ENCODE assay signal across 20 mouse cellular contexts in the genomic region with DNA sequence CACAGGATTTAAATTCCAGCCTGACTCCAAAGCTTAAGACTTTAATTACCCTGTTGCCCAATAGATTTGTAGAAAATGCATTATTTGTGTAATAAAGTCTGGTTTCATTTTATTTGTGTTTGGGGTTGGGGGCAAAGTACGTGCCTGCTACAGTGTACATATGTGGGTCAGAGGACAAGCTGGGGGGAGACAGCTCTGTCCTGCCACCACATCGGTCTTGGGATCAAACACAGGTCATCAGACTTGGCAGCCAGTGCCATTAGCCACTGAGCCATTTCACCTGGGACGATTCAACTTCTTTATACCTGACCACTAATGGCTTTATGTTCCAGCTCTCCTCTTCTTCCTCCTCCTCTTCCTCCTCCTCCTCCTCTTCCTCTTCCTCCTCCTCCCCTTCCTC.
DNase-seq lines count a peak whose midpoint lies in the region; ATAC-seq and TF ChIP-seq lines count a peak whose summit lies in the region.
"Had no signal": no experiment of that assay in that cellular context is flagged by ENCODE, and none has a peak within 500 bp of the region (broad histone marks: within the 10 kb centered on the region; RNA-seq: fewer than 3 reads in every experiment).

No protein-coding gene starts in this region.

- TF ChIP-seq CTCF in kidney, adult 2 months (conservative IDR thresholded peaks at IDR 0.05; ENCODE audit: insufficient read depth, insufficient read length, low read depth, low read length) = no peak
- TF ChIP-seq CTCF in liver, postnatal 0 days (IDR thresholded peaks at IDR 0.05; ENCODE audit: low read depth) = no peak

- ATAC-seq in liver, embryonic 11.5 days (replicated peaks; ENCODE audit: low FRiP score) = peak; percentile 66
- peak; percentile 71; the same call in 1 of the 2 replicates for ATAC-seq in liver, embryonic 13.5 days (ENCODE audit: low read depth)
- peak; percentile 53; the same call in 1 of the 2 replicates for ATAC-seq in liver, postnatal 0 days
- ATAC-seq: forebrain, embryonic 14.5 days; hindbrain, embryonic 16.5 days had no signal

- no peak overlapping the region for H3K4me2 ChIP-seq in liver, embryonic 11.5 days
- no peak overlapping the region for H3K4me2 ChIP-seq in liver, embryonic 13.5 days
- no peak overlapping the region for H3K4me2 ChIP-seq in liver, postnatal 0 days (ENCODE audit: low read depth, low read length)
- H3K4me2 ChIP-seq: embryonic facial prominence, embryonic 15.5 days; heart, embryonic 13.5 days had no signal

- peaks cover 17% of the 10 kb centered on the region for H3K4me1 ChIP-seq in kidney, adult 2 months (ENCODE audit: control insufficient read depth, insufficient read depth, low read length)
- no peaks in the 10 kb centered on the region for H3K4me1 ChIP-seq in liver, embryonic 11.5 days (replicated peaks; ENCODE audit: control insufficient read depth, insufficient read depth, low read length)
- H3K4me1 ChIP-seq in liver, embryonic 13.5 days (replicated peaks) = no peaks in the 10 kb centered on the region
- H3K4me1 ChIP-seq in liver, postnatal 0 days (ENCODE audit: insufficient read depth) = no peaks in the 10 kb centered on the region
- H3K4me1 ChIP-seq: embryonic facial prominence, embryonic 15.5 days; heart, embryonic 13.5 days had no signal

- TF ChIP-seq EP300 in liver, postnatal 0 days (IDR thresholded peaks at IDR 0.05; ENCODE audit: low read depth) = no peak

- 47% methylated on average over 3 of the region's 3 CpGs for WGBS in kidney, adult 2 months
- WGBS in liver, embryonic 11.5 days = 75% methylated on average over 3 of the region's 3 CpGs
- 61% methylated on average over 3 of the region's 3 CpGs for WGBS in liver, embryonic 13.5 days (ENCODE audit: insufficient replicate concordance)
- WGBS in liver, postnatal 0 days (ENCODE audit: insufficient replicate concordance) = 60% methylated on average over 3 of the region's 3 CpGs

- no peaks in the 10 kb centered on the region for H3K27me3 ChIP-seq in kidney, adult 2 months (replicated peaks; ENCODE audit: control insufficient read depth, insufficient read depth, low read length)
- no peaks in the 10 kb centered on the region for H3K27me3 ChIP-seq in liver, embryonic 11.5 days (replicated peaks; ENCODE audit: control insufficient read depth, insufficient read depth, low read length)
- H3K27me3 ChIP-seq in liver, embryonic 13.5 days = no peaks in the 10 kb centered on the region
- H3K27me3 ChIP-seq in liver, postnatal 0 days (ENCODE audit: insufficient read depth, low read length) = no peaks in the 10 kb centered on the region
- H3K27me3 ChIP-seq: CH12.LX; embryonic facial prominence, embryonic 15.5 days; heart, embryonic 13.5 days had no signal

- no peak overlapping the region for H3K4me3 ChIP-seq in kidney, adult 2 months (ENCODE audit: insufficient read depth, low read depth, low read length)
- no peak overlapping the region for H3K4me3 ChIP-seq in liver, embryonic 11.5 days (ENCODE audit: low read depth, low read length)
- H3K4me3 ChIP-seq in liver, embryonic 13.5 days (replicated peaks) = no peak overlapping the region
- no peak overlapping the region for H3K4me3 ChIP-seq in liver, postnatal 0 days (ENCODE audit: low read depth, low read length)
- H3K4me3 ChIP-seq: embryonic facial prominence, embryonic 15.5 days; erythroblast, embryonic 14.5 days; forebrain, embryonic 10.5 days; gastrocnemius, adult 2 months; heart, embryonic 13.5 days had no signal

- no peak overlapping the region for H3K9ac ChIP-seq in liver, embryonic 11.5 days (ENCODE audit: low read depth, low read length)
- no peak overlapping the region for H3K9ac ChIP-seq in liver, embryonic 13.5 days
- no peak overlapping the region for H3K9ac ChIP-seq in liver, postnatal 0 days (replicated peaks)
- H3K9ac ChIP-seq: embryonic facial prominence, embryonic 15.5 days; heart, embryonic 13.5 days had no signal

- peak; percentile 5 to 26 for DNase-seq in kidney, postnatal 36 days
- no peak for DNase-seq in kidney, adult 2 months
- no peak for DNase-seq in liver, embryonic 11.5 days (ENCODE audit: low spot score)
- no peak for DNase-seq in liver, embryonic 13.5 days
- no peak for DNase-seq in liver, postnatal 0 days
- no peak for DNase-seq in Muller cell, postnatal 12 days (ENCODE audit: inconsistent ontology term)
- DNase-seq: adrenal gland, adult 2 months; adrenal gland, postnatal 25 days; cerebellum, adult 2 months; cerebellum, postnatal 14 days; embryo, embryonic 11 days; gastrocnemius, adult 2 months; heart, postnatal 36 days had no signal

- H3K36me3 ChIP-seq in kidney, adult 2 months (ENCODE audit: control insufficient read depth, insufficient read depth, low read length) = no peaks in the 10 kb centered on the region
- no peaks in the 10 kb centered on the region for H3K36me3 ChIP-seq in liver, embryonic 11.5 days (ENCODE audit: control insufficient read depth, insufficient read depth, low read length)
- no peaks in the 10 kb centered on the region for H3K36me3 ChIP-seq in liver, embryonic 13.5 days
- H3K36me3 ChIP-seq in liver, postnatal 0 days (replicated peaks; ENCODE audit: insufficient read depth, low read length) = no peaks in the 10 kb centered on the region
- H3K36me3 ChIP-seq: embryonic facial prominence, embryonic 15.5 days; forebrain, embryonic 10.5 days; heart, embryonic 13.5 days had no signal

- H3K27ac ChIP-seq in kidney, adult 2 months (ENCODE audit: insufficient read depth, low read depth, low read length) = no peak overlapping the region
- no peak overlapping the region for H3K27ac ChIP-seq in liver, embryonic 11.5 days (ENCODE audit: low read depth, low read length)
- H3K27ac ChIP-seq in liver, embryonic 13.5 days = no peak overlapping the region
- H3K27ac ChIP-seq in liver, postnatal 0 days (ENCODE audit: low read depth) = no peak overlapping the region
- H3K27ac ChIP-seq: embryonic facial prominence, embryonic 15.5 days; forebrain, embryonic 10.5 days; gastrocnemius, adult 2 months; heart, embryonic 13.5 days had no signal

- H3K9me3 ChIP-seq in liver, embryonic 11.5 days (ENCODE audit: control insufficient read depth, low read length) = no peaks in the 10 kb centered on the region
- H3K9me3 ChIP-seq in liver, embryonic 13.5 days (replicated peaks) = no peaks in the 10 kb centered on the region
- H3K9me3 ChIP-seq in liver, postnatal 0 days (ENCODE audit: low read length) = no peaks in the 10 kb centered on the region
- H3K9me3 ChIP-seq: embryonic facial prominence, embryonic 15.5 days; forebrain, embryonic 10.5 days; heart, embryonic 13.5 days had no signal

- no peak for TF ChIP-seq POLR2A in kidney, adult 2 months (IDR thresholded peaks at IDR 0.05; ENCODE audit: low read depth, low read length)

Comparison
In these comparisons a context has a peak if more than half of its experiments do, and no peak if none do; other contexts are left out.
1. DNase-seq: peak in kidney, postnatal 36 days (2 of 2); none in kidney, adult 2 months (single experiment), liver, embryonic 11.5 days (single experiment), liver, embryonic 13.5 days (single experiment), liver, postnatal 0 days (single experiment) and Muller cell, postnatal 12 days (single experiment).
2. Peak in every context shown above with its lines, with median percentiles within 50 percentile points of each other: ATAC-seq.